Mouse (Mus musculus) lung, adult 2 months (tissue): ENCODE results near the gene Qrfp.

ENCODE experiments used
- CTCF ChIP-seq: fragments of 200-500 bp; IDR thresholded peaks from 2 replicates; pipeline ENCODE4 v1.5.1; 2011; ENCODE audit warnings: mild to moderate bottlenecking, low read length, control low read depth; ENCODE audit not compliant: insufficient read depth
- POLR2A ChIP-seq: fragments of 200-500 bp; IDR thresholded peaks from 2 replicates; pipeline ENCODE4 v1.6.1; 2011; ENCODE audit warnings: low read depth, mild to moderate bottlenecking, control low read depth, low read length, borderline replicate concordance; ENCODE audit errors: extremely low read depth

GRCm38 (mm10) chr2:31814699-31815098 lies 4.3 kb upstream of the Qrfp start:
- TF ChIP-seq POLR2A (no peak), CTCF (no peak)
